Mouse (Mus musculus) liver, adult 2 months (tissue): Measurements from ENCODE around the gene Rbm20. TPM values are rescaled to one million over a fixed set of nuclear protein-coding genes. Genes with fewer than 3 reads are reported as not detected.
A peak's percentile ranks its signal among the peaks of the same experiment; 100 is the strongest.

Experiments used
- DNase-seq: peaks from one replicate; pipeline ENCODE4 v3.0.0-alpha.2; 2011; ENCODE audit warnings: low read depth, low spot score; ENCODE audit errors: extremely low read depth
- H3K27ac ChIP-seq: fragments of 200-500 bp; replicated peaks from 2 replicates; pipeline ENCODE4 v1.5.1; 2012; ENCODE audit warnings: low read depth, mild to moderate bottlenecking, control low read depth, inconsistent platforms, low read length; ENCODE audit not compliant: insufficient read depth
- H3K27me3 ChIP-seq: fragments of 200-500 bp; 2 replicates; pipeline ENCODE4 v1.6.1; 2012; ENCODE audit warnings: mild to moderate bottlenecking, moderate library complexity, low read length, inconsistent platforms; ENCODE audit not compliant: control insufficient read depth, insufficient read depth
- H3K36me3 ChIP-seq: fragments of 200-500 bp; 2 replicates; pipeline ENCODE4 v1.6.1; 2012; ENCODE audit warnings: low read length, inconsistent platforms; ENCODE audit not compliant: control insufficient read depth, insufficient read depth
- H3K4me1 ChIP-seq: fragments of 200-500 bp; 2 replicates; pipeline ENCODE4 v1.6.1; 2011; ENCODE audit warnings: low read length; ENCODE audit not compliant: control insufficient read depth, insufficient read depth
- H3K4me3 ChIP-seq: fragments of 200-500 bp; 2 replicates; pipeline ENCODE4 v1.5.1; 2011; ENCODE audit warnings: low read depth, mild to moderate bottlenecking, control low read depth, low read length, moderate library complexity; ENCODE audit not compliant: insufficient read depth
- H3K79me2 ChIP-seq: fragments of 200-500 bp; 2 replicates; pipeline ENCODE4 v1.6.1; 2012; ENCODE audit warnings: inconsistent platforms, mild to moderate bottlenecking, low read length, moderate library complexity; ENCODE audit not compliant: control insufficient read depth, insufficient read depth
- H3K9ac ChIP-seq: fragments of 200-500 bp; 2 replicates; pipeline ENCODE4 v1.6.1; 2012; ENCODE audit warnings: low read depth, mild to moderate bottlenecking, control low read depth, inconsistent platforms, low read length
- CTCF ChIP-seq: fragments of 200-500 bp; IDR thresholded peaks from 2 replicates; pipeline ENCODE4 v1.5.1; 2011; ENCODE audit warnings: low read depth, low read length, control low read depth
- POLR2A ChIP-seq: fragments of 200-500 bp; IDR thresholded peaks from 2 replicates; pipeline ENCODE4 v1.6.1; 2011; ENCODE audit warnings: low read length, control low read depth; ENCODE audit not compliant: insufficient read depth; ENCODE audit errors: extremely low read depth
- WGBS: fragments of 180-500 bp; shearing (Covaris S2); methylation state at CpG from one replicate; pipeline ENCODE4 v1.1.7; 2018; 5-methylcytosine and 5-hydroxymethylcytosine counted together
- polyA plus RNA-seq: library from polyadenylated mRNA; depleted of rRNA; stranded (reverse); fragments of >200 nt; gene quantifications from 2 replicates; pipeline ENCODE4 v1.2.3, GENCODE M21; 2012
- total RNA-seq: library from RNA; depleted of rRNA; stranded (reverse); fragments of >200 nt; gene quantifications from 2 replicates; pipeline ENCODE4 v1.2.3, GENCODE M21; 2014

Rbm20 gene
- total and polyA plus RNA-seq, 2 experiments: 0.31 to 1.8 TPM

- H3K4me3 ChIP-seq: no peak overlapping the region
- peak overlapping the region; percentile 2; the same call in 1 of the 2 replicates for H3K9ac ChIP-seq
- WGBS: 9% methylated on average over 29 of the region's 29 CpGs
- peak; percentile 16 for DNase-seq
- H3K36me3 ChIP-seq: no peaks in the 10 kb centered on the region
- H3K79me2 ChIP-seq: no peaks in the 10 kb centered on the region
- H3K27ac ChIP-seq: no peak overlapping the region
- TF ChIP-seq POLR2A (no peak), CTCF (peak; percentile 85)
- H3K4me1 ChIP-seq: no peaks in the 10 kb centered on the region
- H3K27me3 ChIP-seq: no peaks in the 10 kb centered on the region
These were observed 28.1 kb downstream of the Rbm20 start for GRCm38 (mm10) chr19:53704895-53705823.

GRCm38 (mm10) chr19:53708401-53708800 lies 31.3 kb downstream of the Rbm20 start:
- no peak overlapping the region for H3K9ac ChIP-seq
- TF ChIP-seq CTCF (no peak), POLR2A (no peak)
- WGBS: 70% methylated on average over 11 of the region's 11 CpGs
- no peaks in the 10 kb centered on the region for H3K27me3 ChIP-seq
- no peak for DNase-seq
- H3K4me3 ChIP-seq: no peak overlapping the region
- H3K27ac ChIP-seq: no peak overlapping the region
- no peaks in the 10 kb centered on the region for H3K36me3 ChIP-seq
- no peaks in the 10 kb centered on the region for H3K79me2 ChIP-seq
- H3K4me1 ChIP-seq: no peaks in the 10 kb centered on the region

- WGBS: 76% methylated on average over 4 of the region's 4 CpGs
- no peaks in the 10 kb centered on the region for H3K27me3 ChIP-seq
- TF ChIP-seq POLR2A: no peak
- TF ChIP-seq CTCF: no peak
- H3K9ac ChIP-seq: no peak overlapping the region
- H3K27ac ChIP-seq: no peak overlapping the region
- no peaks in the 10 kb centered on the region for H3K4me1 ChIP-seq
- H3K4me3 ChIP-seq: no peak overlapping the region
- no peak for DNase-seq
- H3K36me3 ChIP-seq: no peaks in the 10 kb centered on the region
- H3K79me2 ChIP-seq: no peaks in the 10 kb centered on the region
These were observed 33.8 kb downstream of the Rbm20 start for GRCm38 (mm10) chr19:53710861-53711260.

- Histone ChIP-seq H3K4me1 (no peaks in the 10 kb centered on the region), H3K27ac (no peak overlapping the region), H3K79me2 (no peaks in the 10 kb centered on the region), H3K9ac (no peak overlapping the region), H3K4me3 (no peak overlapping the region), H3K36me3 (no peaks in the 10 kb centered on the region), H3K27me3 (no peaks in the 10 kb centered on the region)
- no peak for DNase-seq
- TF ChIP-seq CTCF: no peak
- TF ChIP-seq POLR2A: no peak
- WGBS: 47% methylated on average over 8 of the region's 8 CpGs
These were observed 34.3 kb downstream of the Rbm20 start for GRCm38 (mm10) chr19:53711261-53711890.

- TF ChIP-seq CTCF: no peak
- TF ChIP-seq POLR2A: no peak
- Histone ChIP-seq H3K27ac (no peak overlapping the region), H3K4me3 (no peak overlapping the region), H3K36me3 (no peaks in the 10 kb centered on the region), H3K27me3 (no peaks in the 10 kb centered on the region), H3K9ac (no peak overlapping the region), H3K4me1 (no peaks in the 10 kb centered on the region), H3K79me2 (no peaks in the 10 kb centered on the region)
- 68% methylated on average over 7 of the region's 7 CpGs for WGBS
- no peak for DNase-seq
These were observed 35.4 kb downstream of the Rbm20 start for GRCm38 (mm10) chr19:53712297-53713025.
